Mouse (Mus musculus): ENCODE results near the gene Slc17a6. TPM values are rescaled to one million over a fixed set of nuclear protein-coding genes. Genes with fewer than 3 reads are reported as not detected.

The Slc17a6 gene
- not detected for total RNA-seq (2021)

GRCm38 (mm10) chr7:51621694-51622145, at the start of gene Slc17a6:
Gene Slc17a6, plus strand, starts transcription at chr7:51622006.
- no peak for DNase-seq (ENCODE audit: low spot score)
- intact Hi-C loops (cut with DNase I): no loop called here

DNA sequence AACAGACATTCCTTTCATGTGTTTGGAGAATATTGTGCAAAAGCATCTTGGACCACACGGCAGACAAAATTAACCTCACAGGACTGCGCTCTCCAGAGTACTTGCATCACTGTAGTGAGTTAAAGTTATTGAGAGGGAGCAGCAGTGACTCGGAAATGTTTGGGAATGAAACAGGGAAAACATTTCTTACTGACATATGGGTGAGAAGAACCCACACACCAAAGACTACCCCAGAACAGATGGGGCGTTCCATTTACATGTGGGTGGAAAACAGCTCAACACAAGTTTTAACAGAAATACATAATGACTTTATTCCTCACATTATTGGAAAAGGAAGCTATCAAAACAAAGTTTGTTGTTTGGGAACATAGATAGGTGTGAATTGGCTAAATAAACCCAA, 21.8 kb upstream of the Slc17a6 start:
- DNase-seq (ENCODE audit: low spot score): no peak
- intact Hi-C loops (cut with DNase I): no loop called here

GRCm38 (mm10) chr7:51603741-51604140, 18.1 kb upstream of the Slc17a6 start:
- DNase-seq (ENCODE audit: low spot score): no peak
- intact Hi-C loops (cut with DNase I): no loop called here

- DNase-seq (ENCODE audit: low spot score): no peak
- intact Hi-C loops (cut with DNase I): no loop called here
These were observed 7.4 kb upstream of the Slc17a6 start for GRCm38 (mm10) chr7:51614404-51614803.

GRCm38 (mm10) chr7:51617941-51618340, 3.9 kb upstream of the Slc17a6 start:
- intact Hi-C loops (cut with DNase I): loop anchor here (2.0 kb wide), 1 partner anchor 355 kb away; no protein-coding TSS in a partner anchor
- DNase-seq (ENCODE audit: low spot score): no peak

DNA sequence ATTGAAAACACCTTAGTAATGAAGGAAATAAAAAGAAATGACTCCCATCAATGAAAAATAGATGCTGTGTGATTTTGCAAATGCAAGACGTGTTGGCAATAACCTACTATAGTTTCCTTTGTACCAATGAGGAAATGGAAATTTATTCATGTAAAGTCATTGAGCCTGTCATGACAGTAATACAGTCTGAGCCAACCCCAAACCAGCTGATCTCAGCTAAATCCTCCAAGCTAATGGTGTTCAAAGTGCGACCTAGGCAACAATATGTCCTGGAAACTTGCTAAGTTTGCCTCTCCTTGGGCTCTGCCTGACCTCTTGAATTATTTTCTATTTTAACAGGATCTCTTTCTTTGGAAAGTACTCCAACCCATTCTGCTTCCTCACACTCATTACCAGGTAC, 3.4 kb upstream of the Slc17a6 start:
- DNase-seq (ENCODE audit: low spot score): no peak
- intact Hi-C loops (cut with DNase I): loop anchor here (2.0 kb wide), 1 partner anchor 354 kb away; no protein-coding TSS in a partner anchor

DNA sequence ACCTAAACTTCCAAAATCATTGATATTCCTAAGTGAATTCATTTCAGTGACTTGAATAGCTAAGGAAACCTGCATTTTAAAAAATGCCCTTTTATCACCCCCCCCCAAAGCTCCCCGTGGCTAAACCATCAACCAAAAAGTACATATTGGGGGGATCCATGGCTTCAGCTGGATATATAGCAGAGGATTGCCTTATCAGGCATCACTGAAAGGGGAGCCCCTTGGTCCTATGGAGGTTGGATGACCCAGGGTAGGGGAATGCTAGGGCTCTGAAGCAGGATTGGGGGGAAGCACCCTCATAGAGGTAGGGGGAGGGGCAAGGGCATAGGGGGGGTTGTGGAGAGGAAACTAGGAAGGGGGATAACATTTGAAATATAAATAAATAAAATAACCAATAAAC, 1.8 kb upstream of the Slc17a6 start:
- intact Hi-C loops (cut with DNase I): loop anchor here (2.0 kb wide), 1 partner anchor 353 kb away; no protein-coding TSS in a partner anchor
- DNase-seq (ENCODE audit: low spot score): no peak

DNA sequence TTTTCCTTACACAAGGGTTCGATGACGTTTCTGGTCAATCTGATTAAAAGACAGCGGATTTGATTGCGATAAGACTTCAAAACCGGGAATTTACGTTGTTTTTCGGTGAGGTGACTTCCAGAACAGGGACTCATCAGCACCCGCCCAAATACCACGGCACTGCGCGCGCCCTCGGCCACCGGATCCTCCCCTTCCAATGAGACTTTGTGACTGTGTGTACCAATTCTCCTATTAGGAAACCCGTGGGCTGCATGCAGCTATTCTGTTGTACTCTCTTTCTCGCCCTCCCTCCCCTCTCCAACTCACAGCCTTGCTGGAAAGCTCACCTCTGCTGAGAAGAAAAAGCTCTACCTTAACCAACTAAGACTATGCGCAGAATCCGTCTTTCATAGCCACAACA, 390 bp downstream of the Slc17a6 start:
- DNase-seq (ENCODE audit: low spot score): no peak
- intact Hi-C loops (cut with DNase I): no loop called here

DNA sequence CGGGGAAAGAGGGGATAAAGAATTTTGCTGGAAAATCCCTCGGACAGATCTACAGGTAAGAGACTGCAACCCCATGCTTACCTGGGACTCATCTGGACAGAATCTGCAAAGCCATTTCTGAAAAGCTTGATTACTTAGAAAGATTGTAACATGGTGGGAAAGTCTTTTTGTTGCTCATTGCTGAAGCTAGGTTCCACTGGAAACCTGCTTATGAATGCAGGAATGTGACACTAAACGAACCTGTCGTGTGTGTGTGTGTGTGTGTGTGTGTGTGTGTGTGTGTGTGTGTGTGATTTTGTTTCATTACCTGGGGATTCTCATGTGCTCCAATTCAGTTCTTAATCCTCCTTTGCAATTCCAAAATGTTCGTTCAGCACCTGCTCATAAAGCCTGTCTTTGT, 860 bp downstream of the Slc17a6 start:
- intact Hi-C loops (cut with DNase I): no loop called here
- no peak for DNase-seq (ENCODE audit: low spot score)

DNA sequence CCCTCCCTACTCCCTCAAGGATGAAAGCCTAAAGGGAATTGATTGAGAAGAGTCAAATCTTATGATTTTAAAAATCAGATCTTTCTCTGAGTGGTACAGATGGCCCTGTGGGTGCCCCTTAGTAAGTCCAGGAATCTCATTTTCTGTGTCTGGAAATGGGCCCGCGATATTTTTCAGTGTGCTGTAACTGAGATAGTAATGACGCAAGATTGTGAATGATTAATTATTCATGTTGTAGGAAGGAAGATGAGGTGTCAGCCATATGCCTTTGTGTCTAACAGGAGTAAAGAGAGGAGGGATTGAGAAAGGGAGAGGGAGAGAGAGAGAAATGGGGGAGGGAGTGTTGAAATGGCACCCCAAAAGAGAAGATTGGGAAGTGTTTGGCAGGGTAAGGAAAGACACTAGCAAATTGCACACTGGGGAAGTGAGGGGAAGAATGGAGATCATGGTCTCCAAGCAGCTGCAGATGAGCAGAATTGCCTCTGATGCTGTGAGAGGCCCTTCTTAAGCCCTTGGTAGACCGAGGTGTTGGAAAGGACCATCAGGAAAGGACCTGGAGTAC, 2.6 kb downstream of the Slc17a6 start:
- no peak for DNase-seq (ENCODE audit: low spot score)
- intact Hi-C loops (cut with DNase I): no loop called here

- no peak for DNase-seq (ENCODE audit: low spot score)
- intact Hi-C loops (cut with DNase I): no loop called here
These were observed 3.4 kb downstream of the Slc17a6 start for GRCm38 (mm10) chr7:51625161-51625560.

- intact Hi-C loops (cut with DNase I): no loop called here
- no peak for DNase-seq (ENCODE audit: low spot score)
These were observed 3.9 kb downstream of the Slc17a6 start for GRCm38 (mm10) chr7:51625591-51626255.

GRCm38 (mm10) chr7:51626451-51627000, 4.7 kb downstream of the Slc17a6 start:
- no peak for DNase-seq (ENCODE audit: low spot score)
- intact Hi-C loops (cut with DNase I): no loop called here

DNA sequence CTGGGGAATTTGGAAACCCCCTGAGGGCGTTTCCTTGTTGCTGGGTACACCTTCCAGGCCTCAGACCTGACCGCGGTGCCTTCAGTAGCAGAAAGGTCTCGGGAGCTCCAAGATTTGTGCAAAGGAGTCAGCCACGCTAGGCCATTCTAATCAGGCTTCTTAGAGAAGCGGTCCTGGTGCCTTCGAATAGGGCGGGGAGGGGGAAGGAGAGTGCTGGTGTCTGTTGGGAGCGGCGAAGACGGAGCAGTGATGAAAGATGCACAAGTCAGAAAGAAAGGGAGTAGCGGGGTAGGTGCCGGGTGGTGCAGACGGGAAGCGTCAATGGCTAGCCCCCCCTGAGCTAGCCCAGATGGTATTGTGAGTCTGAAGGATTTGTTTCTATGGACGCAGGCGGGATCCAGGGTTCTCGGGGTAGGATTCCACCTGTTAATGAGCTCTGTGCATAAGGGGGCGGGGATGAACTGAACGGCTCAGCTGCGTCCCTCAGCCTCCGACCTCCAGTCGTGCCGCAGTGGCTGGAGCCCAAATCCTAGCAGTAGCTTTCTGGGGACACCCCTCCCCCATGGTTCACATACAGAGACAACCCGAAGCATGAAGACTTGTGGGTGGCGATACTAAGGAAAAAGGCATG, 5.3 kb downstream of the Slc17a6 start:
- no peak for DNase-seq (ENCODE audit: low spot score)
- intact Hi-C loops (cut with DNase I): no loop called here

DNA sequence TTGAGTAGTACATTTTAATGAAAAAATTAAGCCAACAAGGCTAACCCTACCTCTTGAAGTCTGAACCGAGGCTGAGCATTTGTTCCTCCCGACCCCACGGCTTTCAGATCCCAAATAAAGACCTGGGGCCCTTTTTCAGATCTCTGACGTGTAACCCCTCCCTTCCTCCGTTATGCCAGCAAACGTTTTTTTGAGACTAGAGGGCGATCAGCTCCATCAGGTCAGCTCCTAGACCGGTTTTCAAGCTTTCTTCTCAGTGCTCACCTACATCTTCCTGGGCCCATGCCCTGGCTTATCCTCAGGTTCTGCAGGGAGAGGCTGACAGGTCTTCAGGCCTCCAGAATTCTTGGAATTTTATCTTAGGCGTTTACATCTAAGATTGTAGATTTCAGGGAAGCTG, 5.9 kb downstream of the Slc17a6 start:
- DNase-seq (ENCODE audit: low spot score): no peak
- intact Hi-C loops (cut with DNase I): no loop called here

GRCm38 (mm10) chr7:51628349-51628748, 6.5 kb downstream of the Slc17a6 start:
- intact Hi-C loops (cut with DNase I): no loop called here
- DNase-seq (ENCODE audit: low spot score): no peak

GRCm38 (mm10) chr7:51629206-51629605, 7.4 kb downstream of the Slc17a6 start:
- intact Hi-C loops (cut with DNase I): no loop called here
- no peak for DNase-seq (ENCODE audit: low spot score)

GRCm38 (mm10) chr7:51631171-51631570, 9.4 kb downstream of the Slc17a6 start:
- DNase-seq (ENCODE audit: low spot score): no peak
- intact Hi-C loops (cut with DNase I): no loop called here

GRCm38 (mm10) chr7:51632543-51633229, 10.9 kb downstream of the Slc17a6 start:
- no peak for DNase-seq (ENCODE audit: low spot score)
- intact Hi-C loops (cut with DNase I): no loop called here

DNA sequence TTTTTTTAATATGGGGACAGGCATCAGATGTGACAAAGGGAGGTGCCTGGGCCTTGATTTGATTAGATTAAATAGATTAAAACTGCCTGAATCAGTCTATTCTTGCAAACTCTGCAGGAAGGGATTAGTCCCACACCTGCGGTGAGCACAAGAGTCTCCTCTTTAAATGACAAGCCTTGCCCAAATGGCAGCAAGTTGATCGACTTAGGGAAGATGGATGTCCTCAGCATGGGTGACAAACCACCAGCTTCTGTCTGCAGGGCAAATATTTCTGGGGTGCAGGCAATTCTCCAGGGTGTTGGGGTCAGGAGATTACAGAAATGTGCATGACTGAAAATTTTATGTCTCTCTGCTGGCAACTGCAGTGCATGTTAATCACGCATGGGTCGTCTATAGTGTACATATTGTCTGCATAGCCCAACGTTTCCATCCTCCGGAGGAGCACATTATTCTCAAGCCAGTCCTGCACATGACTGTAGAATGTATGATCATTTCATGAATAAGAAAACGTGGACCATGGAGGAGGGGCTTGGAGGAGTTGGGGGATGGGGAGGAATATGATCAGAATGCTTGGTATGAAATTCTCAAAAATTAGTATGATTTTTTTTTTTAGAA, 11.5 kb downstream of the Slc17a6 start:
- DNase-seq (ENCODE audit: low spot score): no peak
- intact Hi-C loops (cut with DNase I): no loop called here

All from heart, postnatal 25 days (tissue).